Mouse (Mus musculus): ENCODE measurements around the gene Sik1.

Gene Sik1

DNA sequence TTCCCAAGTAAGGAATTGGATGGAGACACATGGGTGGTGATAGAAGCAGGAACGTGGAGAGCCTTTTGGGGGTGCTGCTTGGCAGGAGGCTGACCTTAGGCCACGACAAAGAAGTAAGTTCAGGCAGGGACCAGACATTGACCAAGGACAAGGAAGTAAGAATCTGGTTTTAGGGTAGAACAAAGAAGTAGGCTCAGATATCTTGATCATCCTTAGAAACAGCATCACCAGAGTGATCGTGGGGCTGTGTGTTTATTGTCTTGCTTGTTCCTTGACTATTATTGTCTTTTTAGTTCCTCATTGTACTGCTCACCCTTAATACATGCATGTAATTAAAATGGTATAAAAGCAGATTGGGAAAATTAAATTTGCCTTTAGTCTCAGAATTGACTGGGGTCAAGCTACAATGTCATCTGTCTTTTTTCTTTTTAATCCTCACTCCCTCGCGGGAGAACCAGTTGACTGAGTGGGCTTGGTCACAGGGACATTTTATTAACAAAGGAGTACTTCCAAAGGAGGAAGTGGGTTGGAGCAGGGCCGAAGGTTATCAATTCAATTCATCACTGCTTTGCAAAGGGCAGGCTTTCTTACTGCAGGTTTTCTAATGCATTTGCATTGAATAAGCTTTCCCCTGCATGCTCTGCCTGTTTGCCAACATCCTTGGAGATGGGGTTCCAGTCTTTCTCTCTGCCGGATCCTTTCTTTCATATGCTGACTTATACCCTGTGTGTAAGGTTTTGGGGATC lies 53.2 kb downstream of the Sik1 start:
- DNase-seq = no peak

DNA sequence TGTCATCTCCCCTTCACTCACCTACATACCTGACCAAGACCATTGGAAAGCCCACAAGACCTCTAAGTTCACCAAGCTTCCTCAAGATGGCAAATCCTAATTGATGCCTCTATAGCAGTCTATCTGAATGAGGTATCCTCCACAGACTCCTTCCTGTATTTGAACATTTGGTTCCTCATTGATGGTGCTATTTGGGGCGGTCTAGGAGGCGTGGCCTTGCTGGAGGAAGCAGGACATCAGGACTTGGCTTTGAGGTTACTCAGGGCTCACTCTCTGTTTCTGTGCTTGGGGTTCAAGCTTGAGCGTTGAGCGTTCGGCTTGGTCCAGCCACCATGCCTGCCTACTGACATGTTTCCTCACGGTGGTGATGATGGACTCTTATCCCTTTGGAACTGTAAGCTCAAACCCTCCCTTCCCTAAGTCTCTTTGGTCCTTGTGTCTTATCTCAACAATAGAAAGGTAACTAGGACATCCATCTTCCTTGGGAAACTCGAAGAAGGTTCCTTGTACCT lies 54.7 kb downstream of the Sik1 start:
- DNase-seq = no peak

DNA sequence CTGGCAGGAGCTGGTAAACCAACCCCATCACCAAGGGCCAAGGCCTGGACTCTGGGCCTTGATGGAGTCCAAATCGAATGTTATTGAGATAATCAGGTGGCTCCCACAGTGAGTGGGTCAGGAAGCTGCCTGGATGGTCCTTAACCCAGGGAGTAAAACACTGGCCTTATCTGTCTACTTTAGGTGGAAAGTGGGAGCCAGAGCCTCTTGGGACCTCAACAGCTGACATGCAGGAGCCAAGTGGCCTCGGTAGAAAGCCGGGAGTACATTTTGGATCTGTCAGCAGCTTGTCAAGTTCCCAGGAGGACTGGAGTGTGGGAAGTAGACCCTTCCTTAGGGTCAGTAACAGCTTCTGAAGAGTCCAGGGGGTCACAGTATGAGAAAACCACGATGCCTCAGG lies 59.7 kb downstream of the Sik1 start:
- no peak for DNase-seq

All from cerebellum, postnatal 10 days (tissue).